Mouse (Mus musculus) olfactory bulb, adult 2 months (tissue): ENCODE results near the gene Atp5g3.

Source experiments
- CTCF ChIP-seq: fragments of 200-500 bp; IDR thresholded peaks from 2 replicates; pipeline ENCODE4 v1.5.1; 2012; ENCODE audit warnings: low read depth, mild to moderate bottlenecking, low read length, moderate library complexity; ENCODE audit not compliant: insufficient read depth
- POLR2A ChIP-seq: fragments of 200-500 bp; IDR thresholded peaks from 2 replicates; pipeline ENCODE4 v1.6.1; 2012; ENCODE audit warnings: mild to moderate bottlenecking, low read depth, low read length, moderate library complexity; ENCODE audit not compliant: insufficient read depth

- TF ChIP-seq CTCF (no peak), POLR2A (no peak)
Observed at GRCm38 (mm10) chr2:73932676-73933313, 21.7 kb upstream of the Atp5g3 start.
